Mouse (Mus musculus): ENCODE results near the gene Clstn1. TPM values are rescaled to one million over a fixed set of nuclear protein-coding genes. Genes with fewer than 3 reads are reported as not detected.

Clstn1 gene
- polyA plus RNA-seq, 1 experiment from 2014 or later = 22.9 TPM

DNA sequence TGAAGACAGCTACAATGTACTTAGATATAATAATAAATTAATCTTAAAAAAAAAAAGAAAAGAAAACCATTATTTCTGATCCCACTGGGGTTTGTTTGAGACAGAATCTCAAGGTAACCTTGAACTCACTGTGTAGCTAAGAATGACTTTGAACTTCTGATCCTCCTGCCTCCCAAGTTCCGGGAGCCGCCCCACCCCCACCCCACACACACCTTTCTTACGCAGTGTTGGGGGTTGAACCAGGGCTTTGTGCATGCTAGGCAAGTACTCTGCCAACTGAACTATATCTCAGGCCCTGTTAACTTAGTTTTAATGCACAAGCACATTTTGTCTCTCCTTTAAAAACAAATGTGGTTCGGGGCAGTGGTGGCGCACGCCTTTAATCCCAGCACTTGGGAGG is 84.9 kb downstream of the Clstn1 start:
- no peak overlapping the region for H3K27ac ChIP-seq (ENCODE audit: low read length)
- H3K36me3 ChIP-seq (ENCODE audit: control insufficient read depth, insufficient read depth, low read length) = no peaks in the 10 kb centered on the region
- H3K4me2 ChIP-seq (replicated peaks; ENCODE audit: low read depth, low read length) = no peak overlapping the region
- no peaks in the 10 kb centered on the region for H3K4me1 ChIP-seq (ENCODE audit: control insufficient read depth, insufficient read depth, low read length)
- WGBS = 95% methylated on average over 6 of the region's 6 CpGs
- H3K9ac ChIP-seq (replicated peaks; ENCODE audit: low read depth, low read length) = no peak overlapping the region
- H3K9me3 ChIP-seq (ENCODE audit: control insufficient read depth, low read depth, low read length) = no peaks in the 10 kb centered on the region
- H3K4me3 ChIP-seq (ENCODE audit: low read depth, low read length) = no peak overlapping the region
- peaks cover 5% of the 10 kb centered on the region; the same call in 1 of the 2 replicates for H3K27me3 ChIP-seq (ENCODE audit: control insufficient read depth, insufficient read depth, low read length)
- ATAC-seq (ENCODE audit: insufficient number of reproducible peaks, insufficient read depth, low FRiP score, low read depth) = no peak

- 92% methylated on average over 5 of the region's 5 CpGs for WGBS
- Histone ChIP-seq H3K36me3 (ENCODE audit: control insufficient read depth, insufficient read depth, low read length) (no peaks in the 10 kb centered on the region), H3K4me1 (ENCODE audit: control insufficient read depth, insufficient read depth, low read length) (no peaks in the 10 kb centered on the region), H3K4me2 (replicated peaks; ENCODE audit: low read depth, low read length) (no peak overlapping the region), H3K9ac (replicated peaks; ENCODE audit: low read depth, low read length) (no peak overlapping the region), H3K27me3 (ENCODE audit: control insufficient read depth, insufficient read depth, low read length) (peaks cover 5% of the 10 kb centered on the region; the same call in 1 of the 2 replicates), H3K27ac (ENCODE audit: low read length) (no peak overlapping the region), H3K9me3 (ENCODE audit: control insufficient read depth, low read depth, low read length) (no peaks in the 10 kb centered on the region), H3K4me3 (ENCODE audit: low read depth, low read length) (no peak overlapping the region)
- ATAC-seq (ENCODE audit: insufficient number of reproducible peaks, insufficient read depth, low FRiP score, low read depth) = no peak
Observed at GRCm38 (mm10) chr4:149672747-149673146, 86.5 kb downstream of the Clstn1 start.

- 15% methylated on average over 8 of the region's 8 CpGs for WGBS
- peak overlapping the region; percentile 55 for H3K4me3 ChIP-seq (ENCODE audit: low read depth, low read length)
- no peaks in the 10 kb centered on the region for H3K36me3 ChIP-seq (ENCODE audit: control insufficient read depth, insufficient read depth, low read length)
- no peaks in the 10 kb centered on the region for H3K4me1 ChIP-seq (ENCODE audit: control insufficient read depth, insufficient read depth, low read length)
- H3K9me3 ChIP-seq (ENCODE audit: control insufficient read depth, low read depth, low read length) = no peaks in the 10 kb centered on the region
- no peak overlapping the region for H3K27ac ChIP-seq (ENCODE audit: low read length)
- ATAC-seq (ENCODE audit: insufficient number of reproducible peaks, insufficient read depth, low FRiP score, low read depth) = no peak
- H3K4me2 ChIP-seq (replicated peaks; ENCODE audit: low read depth, low read length) = peak overlapping the region; percentile 96
- no peak overlapping the region for H3K9ac ChIP-seq (replicated peaks; ENCODE audit: low read depth, low read length)
- H3K27me3 ChIP-seq (ENCODE audit: control insufficient read depth, insufficient read depth, low read length) = peaks cover 5% of the 10 kb centered on the region; the same call in 1 of the 2 replicates
Observed at GRCm38 (mm10) chr4:149674814-149675377, 88.6 kb downstream of the Clstn1 start.

- H3K4me1 ChIP-seq (ENCODE audit: control insufficient read depth, insufficient read depth, low read length) = no peaks in the 10 kb centered on the region
- peak overlapping the region; percentile 96 for H3K4me2 ChIP-seq (replicated peaks; ENCODE audit: low read depth, low read length)
- H3K4me3 ChIP-seq (ENCODE audit: low read depth, low read length) = peak overlapping the region; percentile 55
- peaks cover 5% of the 10 kb centered on the region; the same call in 1 of the 2 replicates for H3K27me3 ChIP-seq (ENCODE audit: control insufficient read depth, insufficient read depth, low read length)
- no peaks in the 10 kb centered on the region for H3K36me3 ChIP-seq (ENCODE audit: control insufficient read depth, insufficient read depth, low read length)
- no peak overlapping the region for H3K27ac ChIP-seq (ENCODE audit: low read length)
- ATAC-seq (ENCODE audit: insufficient number of reproducible peaks, insufficient read depth, low FRiP score, low read depth) = peak; percentile 90
- WGBS = 2% methylated on average over 57 of the region's 60 CpGs
- no peaks in the 10 kb centered on the region for H3K9me3 ChIP-seq (ENCODE audit: control insufficient read depth, low read depth, low read length)
- peak overlapping the region; percentile 40; the same call in 1 of the 2 replicates for H3K9ac ChIP-seq (replicated peaks; ENCODE audit: low read depth, low read length)
Observed at GRCm38 (mm10) chr4:149675378-149676261, 89.4 kb downstream of the Clstn1 start.

DNA sequence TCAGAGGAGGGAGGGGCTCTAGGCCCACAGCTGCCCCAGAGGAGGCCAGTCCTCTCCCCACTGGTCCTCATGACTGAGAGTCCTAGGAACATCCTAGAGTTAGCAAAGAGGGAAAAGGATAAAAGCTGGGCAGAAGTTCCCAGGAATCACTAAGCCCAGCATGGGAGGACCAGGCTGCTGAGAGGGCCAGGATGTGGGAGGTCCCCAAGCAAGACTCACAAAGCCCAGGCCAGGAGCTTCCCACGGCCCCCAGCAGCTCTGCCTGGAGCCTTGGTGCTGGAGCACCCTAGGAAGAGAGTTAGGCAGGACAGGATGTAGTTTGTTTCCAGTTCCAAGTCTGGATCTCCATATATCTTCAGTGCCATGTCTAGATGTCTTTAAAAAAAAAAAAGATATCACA is 91.7 kb downstream of the Clstn1 start:
- Histone ChIP-seq H3K36me3 (ENCODE audit: control insufficient read depth, insufficient read depth, low read length) (no peaks in the 10 kb centered on the region), H3K27ac (ENCODE audit: low read length) (no peak overlapping the region), H3K4me1 (ENCODE audit: control insufficient read depth, insufficient read depth, low read length) (no peaks in the 10 kb centered on the region), H3K27me3 (ENCODE audit: control insufficient read depth, insufficient read depth, low read length) (peaks cover 5% of the 10 kb centered on the region; the same call in 1 of the 2 replicates), H3K9me3 (ENCODE audit: control insufficient read depth, low read depth, low read length) (no peaks in the 10 kb centered on the region), H3K4me2 (replicated peaks; ENCODE audit: low read depth, low read length) (no peak overlapping the region), H3K9ac (replicated peaks; ENCODE audit: low read depth, low read length) (no peak overlapping the region), H3K4me3 (ENCODE audit: low read depth, low read length) (no peak overlapping the region)
- 62% methylated on average over 1 of the region's 1 CpGs for WGBS
- ATAC-seq (ENCODE audit: insufficient number of reproducible peaks, insufficient read depth, low FRiP score, low read depth) = no peak

DNA sequence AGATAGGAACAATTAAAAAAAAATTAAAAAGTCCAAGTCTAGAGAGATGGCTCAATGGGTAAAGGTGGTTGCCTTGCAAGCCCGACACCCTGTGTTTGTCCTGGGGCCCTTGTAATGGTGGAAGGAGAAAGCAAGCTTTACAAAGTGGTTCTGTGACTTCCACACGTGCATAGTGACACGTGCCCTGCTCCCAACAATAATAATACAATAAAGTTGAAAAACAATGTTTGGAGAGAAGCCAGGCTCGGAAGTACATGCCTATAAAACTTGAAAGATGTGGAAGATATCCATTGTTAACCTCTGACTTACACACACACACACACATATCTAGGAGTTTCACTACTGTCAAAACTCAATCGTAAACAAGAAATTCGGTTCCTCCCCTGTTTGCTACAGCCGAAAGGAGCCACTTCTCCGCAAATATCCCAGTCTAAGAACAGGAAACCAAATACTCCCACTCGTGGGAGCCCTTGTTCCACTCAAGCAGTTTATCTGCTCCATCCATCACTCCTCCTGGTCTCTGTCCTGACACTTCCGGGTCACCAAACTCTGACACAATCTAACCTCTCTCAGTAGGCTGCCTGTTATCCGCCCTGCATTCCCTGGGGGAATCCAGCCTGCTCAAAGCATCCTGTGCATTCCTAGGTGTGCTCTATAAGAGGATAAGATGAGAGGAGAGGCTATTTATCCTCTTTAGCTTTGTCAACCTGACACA is 92.9 kb downstream of the Clstn1 start:
- Histone ChIP-seq H3K27me3 (ENCODE audit: control insufficient read depth, insufficient read depth, low read length) (no peaks in the 10 kb centered on the region), H3K4me1 (ENCODE audit: control insufficient read depth, insufficient read depth, low read length) (no peaks in the 10 kb centered on the region), H3K4me3 (ENCODE audit: low read depth, low read length) (no peak overlapping the region), H3K27ac (ENCODE audit: low read length) (no peak overlapping the region), H3K9ac (replicated peaks; ENCODE audit: low read depth, low read length) (no peak overlapping the region), H3K36me3 (ENCODE audit: control insufficient read depth, insufficient read depth, low read length) (no peaks in the 10 kb centered on the region), H3K4me2 (replicated peaks; ENCODE audit: low read depth, low read length) (no peak overlapping the region), H3K9me3 (ENCODE audit: control insufficient read depth, low read depth, low read length) (no peaks in the 10 kb centered on the region)
- 59% methylated on average over 11 of the region's 11 CpGs for WGBS
- no peak for ATAC-seq (ENCODE audit: insufficient number of reproducible peaks, insufficient read depth, low FRiP score, low read depth)

DNA sequence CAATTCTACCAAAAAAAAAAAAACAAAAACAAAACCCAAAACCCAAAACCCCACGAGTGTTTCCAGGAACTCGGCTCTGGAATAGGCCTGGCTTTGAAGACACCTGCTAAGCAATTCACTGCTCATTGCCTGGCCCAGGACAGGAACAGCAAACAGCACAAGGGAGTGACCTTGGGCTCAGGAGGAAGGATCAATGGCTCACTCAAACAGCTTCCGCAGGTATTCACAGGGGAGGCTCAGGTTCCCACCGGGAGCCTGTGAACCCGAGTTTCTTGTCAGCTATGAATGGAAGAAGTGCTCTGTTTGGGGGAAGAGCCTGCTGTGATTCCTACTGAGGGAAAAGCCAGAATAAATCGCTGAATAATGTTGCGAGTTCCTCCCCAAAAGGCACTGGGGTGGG is 97.6 kb downstream of the Clstn1 start:
- WGBS = 15% methylated on average over 7 of the region's 7 CpGs
- no peak overlapping the region for H3K9ac ChIP-seq (replicated peaks; ENCODE audit: low read depth, low read length)
- no peak for ATAC-seq (ENCODE audit: insufficient number of reproducible peaks, insufficient read depth, low FRiP score, low read depth)
- H3K27me3 ChIP-seq (ENCODE audit: control insufficient read depth, insufficient read depth, low read length) = no peaks in the 10 kb centered on the region
- no peak overlapping the region for H3K4me2 ChIP-seq (replicated peaks; ENCODE audit: low read depth, low read length)
- H3K4me3 ChIP-seq (ENCODE audit: low read depth, low read length) = no peak overlapping the region
- H3K9me3 ChIP-seq (ENCODE audit: control insufficient read depth, low read depth, low read length) = no peaks in the 10 kb centered on the region
- H3K4me1 ChIP-seq (ENCODE audit: control insufficient read depth, insufficient read depth, low read length) = no peaks in the 10 kb centered on the region
- no peaks in the 10 kb centered on the region for H3K36me3 ChIP-seq (ENCODE audit: control insufficient read depth, insufficient read depth, low read length)
- no peak overlapping the region for H3K27ac ChIP-seq (ENCODE audit: low read length)

GRCm38 (mm10) chr4:149684841-149685623 is 98.8 kb downstream of the Clstn1 start:
- Histone ChIP-seq H3K27ac (ENCODE audit: low read length) (no peak overlapping the region), H3K36me3 (ENCODE audit: control insufficient read depth, insufficient read depth, low read length) (no peaks in the 10 kb centered on the region), H3K4me3 (ENCODE audit: low read depth, low read length) (no peak overlapping the region), H3K9me3 (ENCODE audit: control insufficient read depth, low read depth, low read length) (no peaks in the 10 kb centered on the region), H3K9ac (replicated peaks; ENCODE audit: low read depth, low read length) (no peak overlapping the region), H3K4me2 (replicated peaks; ENCODE audit: low read depth, low read length) (no peak overlapping the region), H3K27me3 (ENCODE audit: control insufficient read depth, insufficient read depth, low read length) (no peaks in the 10 kb centered on the region), H3K4me1 (ENCODE audit: control insufficient read depth, insufficient read depth, low read length) (no peaks in the 10 kb centered on the region)
- WGBS = 66% methylated on average over 11 of the region's 11 CpGs
- no peak for ATAC-seq (ENCODE audit: insufficient number of reproducible peaks, insufficient read depth, low FRiP score, low read depth)

Measured in stomach, embryonic 14.5 days (tissue).